Mouse (Mus musculus) small intestine, adult 2 months (tissue): ENCODE data around the gene Hnrnpa0.

ENCODE experiments used
- CTCF ChIP-seq: fragments of 200-500 bp; IDR thresholded peaks from 2 replicates; pipeline ENCODE4 v1.5.1; 2012; ENCODE audit warnings: low read depth, mild to moderate bottlenecking, control low read depth, inconsistent platforms, low read length, moderate library complexity, mixed read lengths; ENCODE audit not compliant: insufficient replicate concordance, insufficient read length; ENCODE audit errors: extremely low read depth
- POLR2A ChIP-seq: fragments of 200-500 bp; IDR thresholded peaks from 2 replicates; pipeline ENCODE4 v1.6.1; 2012; ENCODE audit warnings: low read depth, mild to moderate bottlenecking, control low read depth, inconsistent platforms, low read length, moderate library complexity

GRCm38 (mm10) chr13:58129687-58130246 lies 1.4 kb upstream of the Hnrnpa0 start:
- no peak for TF ChIP-seq CTCF
- TF ChIP-seq POLR2A: no peak
